Mouse (Mus musculus) heart, adult 10 weeks (tissue): ENCODE results near the gene Atp23. TPM values are rescaled to one million over a fixed set of nuclear protein-coding genes. Genes with fewer than 3 reads are reported as not detected.

ENCODE experiments used
- polyA plus RNA-seq: library from polyadenylated mRNA; stranded (reverse); fragments of 350-450 nt; fragmentation: Illumina TruSeq; extraction: RNeasy Lipid Tissue Mini Kit (QIAGEN cat#74804); gene quantifications from one replicate; pipeline ENCODE4 v1.2.3, GENCODE M21; 2014; ENCODE audit warnings: low read depth, low replicate concordance

The Atp23 gene
- 5.6 TPM for polyA plus RNA-seq

GRCm38 (mm10) chr10:126900821-126901487 lies at the start of gene Atp23:
TSS of gene Atp23 (minus strand) at chr10:126901355.

Other genes with a start within 250 kb of the Atp23 start
- 91.4 TPM for gene Ctdsp2, start 77.4 kb upstream of the Atp23 start, polyA plus RNA-seq
- 0.94 TPM for gene Avil, start 99.4 kb upstream of the Atp23 start, polyA plus RNA-seq
- gene Tsfm, start 129.5 kb upstream of the Atp23 start, polyA plus RNA-seq = 50.1 TPM
- gene Mettl1, start 140.1 kb upstream of the Atp23 start, polyA plus RNA-seq = 17.0 TPM
- gene Eef1akmt3, start 140.2 kb upstream of the Atp23 start, polyA plus RNA-seq = not detected
- not detected for gene Cyp27b1, start 146.9 kb upstream of the Atp23 start, polyA plus RNA-seq
- gene March9, start 158.8 kb upstream of the Atp23 start, polyA plus RNA-seq = 3.0 TPM
- gene Cdk4, start 162.2 kb upstream of the Atp23 start, polyA plus RNA-seq = 104 TPM
- 65.6 TPM for gene Tspan31, start 168.9 kb upstream of the Atp23 start, polyA plus RNA-seq
- gene Agap2, start 173.9 kb upstream of the Atp23 start, polyA plus RNA-seq = 2.9 TPM
- gene Os9, start 219.8 kb upstream of the Atp23 start, polyA plus RNA-seq = 36.6 TPM